Mouse (Mus musculus) skeletal muscle tissue, postnatal 0 days (tissue): Measurements from ENCODE around the gene Wt1. TPM values are rescaled to one million over a fixed set of nuclear protein-coding genes. Genes with fewer than 3 reads are reported as not detected.

Source experiments
- polyA plus RNA-seq: library from polyadenylated mRNA; unstranded; fragments of >200 nt; fragmentation: Nextera tagmentation; extraction: Ambion mirVana; gene quantifications from 2 replicates; pipeline ENCODE4 v1.2.1, GENCODE M21; 2015

Wt1 gene
- polyA plus RNA-seq, result 0.21 and 0.44 TPM in 2 replicates

DNA sequence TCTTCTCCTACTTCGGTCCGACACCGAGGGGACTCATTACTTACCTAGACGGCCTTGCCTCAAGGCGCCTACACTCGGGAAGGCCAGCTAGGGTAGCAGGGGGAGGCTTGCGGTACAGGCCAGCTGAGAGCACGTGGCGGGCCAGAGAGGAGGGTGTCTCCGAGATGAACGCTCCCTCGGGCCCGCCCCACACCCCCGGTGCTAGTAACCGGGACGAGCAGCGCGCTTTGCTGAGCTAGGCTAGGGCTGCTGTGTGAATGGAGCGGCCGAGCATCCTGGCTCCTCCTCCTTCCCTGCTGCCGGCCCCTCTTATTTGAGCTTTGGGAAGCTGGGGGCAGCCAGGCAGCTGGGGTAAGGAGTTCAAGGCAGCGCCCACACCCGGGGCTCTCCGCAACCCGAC, at the start of gene Wt1:
TSS of gene Wt1 (plus strand) at position 251 of the 400 bp plus-strand sequence.

GRCm38 (mm10) chr2:105091718-105092117, 34.6 kb upstream of the Wt1 start, which contains the start of gene Gm11060:
Gene Gm11060 (plus strand): TSS chr2:105092018.

Other genes starting within 250 kb of the Wt1 start
- gene Eif3m, start 109.4 kb upstream of the Wt1 start, polyA plus RNA-seq, result 183 and 196 TPM in 2 replicates
- gene Gm11060, start 34.5 kb upstream of the Wt1 start, polyA plus RNA-seq, result not detected in 2 replicates
- gene Them7, start 97.8 kb downstream of the Wt1 start, polyA plus RNA-seq, result not detected in 2 replicates